Mouse (Mus musculus) gonadal fat pad, adult 2 months (tissue): Measurements from ENCODE around the gene Slc29a4. TPM values are rescaled to one million over a fixed set of nuclear protein-coding genes. Genes with fewer than 3 reads are reported as not detected.
A peak's percentile ranks its signal among the peaks of the same experiment; 100 is the strongest.

Experiments
- DNase-seq: peaks from one replicate; pipeline ENCODE4 v3.0.0-alpha.2; 2012; ENCODE audit warnings: low read depth
- polyA plus RNA-seq: library from polyadenylated mRNA; depleted of rRNA; stranded (reverse); fragments of >200 nt; gene quantifications from 2 replicates; pipeline ENCODE4 v1.2.3, GENCODE M21; 2012

Slc29a4 gene
- polyA plus RNA-seq, 1 experiment = 4.6 TPM

GRCm38 (mm10) chr5:142696258-142696657 is 3.9 kb downstream of the Slc29a4 start:
- no peak for DNase-seq

GRCm38 (mm10) chr5:142696865-142697264 is 4.6 kb downstream of the Slc29a4 start:
- DNase-seq = no peak

GRCm38 (mm10) chr5:142697742-142698141 is 5.4 kb downstream of the Slc29a4 start:
- DNase-seq = no peak

GRCm38 (mm10) chr5:142700842-142701589 is 8.7 kb downstream of the Slc29a4 start:
- no peak for DNase-seq

- DNase-seq = peak; percentile 9
These were observed 9.6 kb downstream of the Slc29a4 start for GRCm38 (mm10) chr5:142701651-142702510.

- no peak for DNase-seq
These were observed 10.3 kb downstream of the Slc29a4 start for GRCm38 (mm10) chr5:142702511-142703138.

GRCm38 (mm10) chr5:142703569-142703968 is 11.3 kb downstream of the Slc29a4 start:
- no peak for DNase-seq

GRCm38 (mm10) chr5:142707709-142708108 is 15.4 kb downstream of the Slc29a4 start:
- no peak for DNase-seq

GRCm38 (mm10) chr5:142709436-142709835 is 17.1 kb downstream of the Slc29a4 start:
- DNase-seq = no peak

- no peak for DNase-seq
These were observed 20.1 kb downstream of the Slc29a4 start for GRCm38 (mm10) chr5:142712373-142712772.

- no peak for DNase-seq
These were observed 21.7 kb downstream of the Slc29a4 start for GRCm38 (mm10) chr5:142713966-142714365.

- no peak for DNase-seq
These were observed 22.7 kb downstream of the Slc29a4 start for GRCm38 (mm10) chr5:142715059-142715458.

GRCm38 (mm10) chr5:142716056-142716455 is 23.7 kb downstream of the Slc29a4 start:
- no peak for DNase-seq

GRCm38 (mm10) chr5:142718037-142718436 is 25.7 kb downstream of the Slc29a4 start:
- no peak for DNase-seq

GRCm38 (mm10) chr5:142718486-142718885 is 26.2 kb downstream of the Slc29a4 start:
- DNase-seq = no peak

- no peak for DNase-seq
These were observed 27.6 kb downstream of the Slc29a4 start for GRCm38 (mm10) chr5:142719897-142720296.

GRCm38 (mm10) chr5:142723520-142724133 is 31.3 kb downstream of the Slc29a4 start:
- DNase-seq = no peak

- no peak for DNase-seq
These were observed 32.0 kb downstream of the Slc29a4 start for GRCm38 (mm10) chr5:142724265-142724664.

GRCm38 (mm10) chr5:142726748-142727147 is 34.4 kb downstream of the Slc29a4 start:
- DNase-seq = no peak

- no peak for DNase-seq
These were observed 36.0 kb downstream of the Slc29a4 start for GRCm38 (mm10) chr5:142728301-142728700.

GRCm38 (mm10) chr5:142730295-142730694 is 38.0 kb downstream of the Slc29a4 start:
- DNase-seq = no peak

- no peak for DNase-seq
These were observed 39.6 kb downstream of the Slc29a4 start for GRCm38 (mm10) chr5:142731916-142732315.
